Mouse (Mus musculus) heart, postnatal 0 days (tissue): ENCODE results near the gene 4930432K21Rik.

Experiments
- CTCF ChIP-seq: IDR thresholded peaks from 2 replicates; pipeline ENCODE4 v1.5.1; 2016; ENCODE audit warnings: antibody characterized with exemption, control low read depth, low read depth
- EP300 ChIP-seq: IDR thresholded peaks from 2 replicates; pipeline ENCODE4 v1.6.1; 2016; ENCODE audit warnings: antibody characterized with exemption, low read depth

- TF ChIP-seq CTCF (no peak), EP300 (no peak)
Measured at GRCm38 (mm10) chr8:84205073-84205472, 57.2 kb downstream of the 4930432K21Rik start.
